Mouse (Mus musculus) inflammation-experienced regulatory T-cells, adult 16 weeks (primary cell): Measurements from ENCODE around the gene Zzz3. TPM values are rescaled to one million over a fixed set of nuclear protein-coding genes. Genes with fewer than 3 reads are reported as not detected.

Experiments
- polyA plus RNA-seq: library from polyadenylated mRNA; unstranded; fragments of 100-300 nt; shearing (Covaris generic); gene quantifications from one replicate; pipeline ENCODE4 v1.2.1, GENCODE M21; 2017

Gene Zzz3
- 38.6 TPM for polyA plus RNA-seq

DNA sequence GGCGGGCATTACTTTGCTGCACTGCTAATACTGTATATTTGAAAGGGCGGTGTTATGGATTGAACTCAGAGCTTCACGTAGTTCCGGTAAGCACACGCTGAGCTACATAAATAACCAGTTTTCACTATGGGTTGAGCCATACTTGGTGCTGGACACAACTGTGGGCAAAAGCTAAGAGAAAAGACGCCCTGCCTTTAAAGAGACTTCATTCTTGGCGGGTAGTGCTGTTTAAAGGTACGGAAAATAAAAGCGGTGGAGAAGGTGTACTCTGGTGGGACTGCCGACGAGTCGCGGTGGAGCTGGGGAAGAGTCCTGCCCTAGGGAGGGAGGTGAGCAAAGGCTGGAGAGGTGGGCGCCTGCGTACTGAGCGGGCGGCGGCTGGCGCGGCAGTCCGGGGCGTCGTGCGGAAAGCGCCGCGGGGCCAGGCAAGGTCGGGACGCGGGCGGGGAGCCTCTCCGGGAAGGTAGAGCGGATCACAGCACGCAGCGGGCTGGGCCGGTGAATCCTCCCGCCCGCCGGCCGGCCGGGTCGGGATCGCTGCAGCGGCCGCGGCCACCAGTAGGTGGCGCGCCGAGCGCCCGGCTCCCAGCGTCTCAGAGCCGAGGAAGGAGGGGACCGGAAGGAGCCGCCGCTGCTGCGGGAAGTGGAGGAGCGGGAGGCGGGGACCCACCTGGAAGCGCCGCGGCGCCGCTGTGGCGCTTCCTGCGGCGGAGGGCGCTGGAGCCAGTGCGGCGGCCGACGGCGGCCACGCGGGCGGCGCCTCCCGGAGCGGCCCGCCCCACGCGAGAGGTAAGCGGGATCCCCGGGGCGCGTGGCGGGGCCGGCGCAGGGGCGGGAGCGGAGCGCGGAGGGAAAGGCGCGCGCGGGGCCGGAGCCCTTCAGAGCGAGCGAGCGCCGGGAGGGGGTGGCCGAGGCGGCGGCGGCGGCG, at the start of gene Zzz3:
Zzz3 (plus strand) TSS at position 124 of the 928 bp plus-strand sequence.

DNA sequence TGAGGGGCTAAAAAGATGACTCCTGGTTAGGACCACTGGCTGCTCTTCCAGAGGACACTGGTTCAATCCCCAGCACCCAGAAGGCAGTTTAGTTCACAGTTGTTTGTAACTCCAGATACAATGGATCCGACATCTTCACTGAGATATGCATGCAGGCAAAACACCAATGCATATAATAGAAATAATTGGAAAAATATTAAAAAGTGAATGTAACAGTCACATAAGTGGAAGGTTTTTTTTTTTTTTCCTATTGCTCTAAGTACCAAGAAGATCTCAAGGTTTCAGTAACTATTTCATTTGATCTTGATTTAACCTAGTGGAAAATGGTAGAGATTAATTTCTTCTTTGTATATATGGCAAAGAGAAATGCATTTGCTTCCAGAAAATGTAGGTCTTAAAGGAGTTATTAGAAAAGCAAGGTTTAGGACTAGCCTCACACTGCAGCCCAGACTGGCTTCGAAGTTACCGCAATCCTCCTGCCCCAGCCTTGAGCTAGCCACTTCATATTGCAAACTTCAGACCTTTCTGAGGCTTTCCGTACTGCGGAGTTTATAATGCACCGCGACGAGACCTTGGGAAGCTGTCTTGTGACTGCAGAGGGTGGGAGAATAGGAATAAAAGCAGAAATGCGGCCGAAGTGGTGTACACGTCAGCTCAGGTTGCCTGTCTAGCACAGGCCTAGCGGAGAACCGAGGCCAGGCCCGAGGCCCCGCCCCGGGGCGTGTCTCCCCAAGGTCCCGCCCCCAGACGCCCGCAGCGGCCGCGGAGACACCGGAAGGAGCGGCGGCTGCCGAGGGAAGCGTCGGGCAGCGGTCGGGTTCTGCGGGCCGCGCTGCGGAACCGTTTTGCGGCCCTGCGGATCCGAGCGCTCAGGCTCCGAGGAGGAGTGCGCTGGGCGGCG, 49.3 kb upstream of the Zzz3 start, which contains the start of gene Usp33:
Usp33 (plus strand) TSS at position 747 of the 901 bp plus-strand sequence.

Other genes starting within 250 kb of the Zzz3 start
- gene Gipc2, start 229.2 kb upstream of the Zzz3 start, polyA plus RNA-seq: not detected
- 12.1 TPM for gene Dnajb4, start 185.2 kb upstream of the Zzz3 start, polyA plus RNA-seq
- 253 TPM for gene Fubp1, start 185.1 kb upstream of the Zzz3 start, polyA plus RNA-seq
- gene Nexn, start 129.1 kb upstream of the Zzz3 start, polyA plus RNA-seq: 0.65 TPM
- gene Miga1, start 55.1 kb upstream of the Zzz3 start, polyA plus RNA-seq: 15.2 TPM
- 73.5 TPM for gene Usp33, start 49.0 kb upstream of the Zzz3 start, polyA plus RNA-seq